Mouse (Mus musculus): ENCODE measurements around the gene Phf5a.

- TF ChIP-seq CTCF (IDR thresholded peaks at IDR 0.05; ENCODE audit: borderline replicate concordance, control insufficient read depth, extremely low read depth, insufficient read depth, low read length, poor library complexity) (no peak), POLR2A (IDR thresholded peaks at IDR 0.05; ENCODE audit: control insufficient read depth, extremely low read depth, insufficient read depth, low read length, poor library complexity) (no peak)
Measured at GRCm38 (mm10) chr15:81882348-81882747, 10.6 kb upstream of the Phf5a start.
